Mouse (Mus musculus) c-Kit-positive CD71-negative TER-119-negative erythroid progenitor cells, embryonic 14.5 days (primary cell): ENCODE measurements around the gene Zfp865.
"Not testable (repeated sequence)": the region's sequence is repeated elsewhere in the genome, so short reads cannot be mapped to it uniquely, and the experiment has no call there.

ENCODE experiments used
- DNase-seq: peaks from one replicate; pipeline ENCODE4 v3.0.0-alpha.2; 2013; ENCODE audit warnings: low read depth

Zfp865 gene

GRCm38 (mm10) chr7:5020000-5020681 is at the start of gene Zfp865, which contains the start of gene Ccdc106:
TSS of gene Zfp865 (plus strand) at chr7:5020376.
TSS of gene Ccdc106 (plus strand) at chr7:5020553.
- peak; percentile 98 for DNase-seq

- DNase-seq: no peak
Measured at GRCm38 (mm10) chr7:4971068-4971467, 49.1 kb upstream of the Zfp865 start, which contains the start of gene Sbk3. TSS of gene Sbk3 (minus strand) at chr7:4971168.

GRCm38 (mm10) chr7:4971710-4972109 is 48.5 kb upstream of the Zfp865 start:
- no peak for DNase-seq

GRCm38 (mm10) chr7:4972321-4973047 is 47.7 kb upstream of the Zfp865 start:
- DNase-seq: no peak

- DNase-seq: no peak
Measured at GRCm38 (mm10) chr7:4975455-4975854, 44.7 kb upstream of the Zfp865 start.

GRCm38 (mm10) chr7:4976832-4977231 is 43.3 kb upstream of the Zfp865 start:
- no peak for DNase-seq

GRCm38 (mm10) chr7:4988250-4988649 is 31.9 kb upstream of the Zfp865 start:
- DNase-seq: no peak

- no peak for DNase-seq
Measured at GRCm38 (mm10) chr7:4993347-4993998, 26.7 kb upstream of the Zfp865 start.

GRCm38 (mm10) chr7:4993999-4994788 is 26.0 kb upstream of the Zfp865 start:
- no peak for DNase-seq

GRCm38 (mm10) chr7:4995268-4996002 is 24.7 kb upstream of the Zfp865 start:
- no peak for DNase-seq

GRCm38 (mm10) chr7:4996003-4996895 is 23.9 kb upstream of the Zfp865 start, which contains the start of gene Zfp579:
TSS of gene Zfp579 (minus strand) at chr7:4996158.
- DNase-seq: peak; percentile 56

GRCm38 (mm10) chr7:4996934-4997333 is 23.2 kb upstream of the Zfp865 start:
- no peak for DNase-seq

GRCm38 (mm10) chr7:4999876-5000275 is 20.3 kb upstream of the Zfp865 start:
- DNase-seq: no peak

- DNase-seq: not testable (repeated sequence)
Measured at GRCm38 (mm10) chr7:5002876-5003275, 17.3 kb upstream of the Zfp865 start.

- DNase-seq: no peak
Measured at GRCm38 (mm10) chr7:5008229-5008628, 11.9 kb upstream of the Zfp865 start.

- no peak for DNase-seq
Measured at GRCm38 (mm10) chr7:5012681-5013513, 7.3 kb upstream of the Zfp865 start.

GRCm38 (mm10) chr7:5014251-5015117 is 5.7 kb upstream of the Zfp865 start, which contains the start of the genes Zfp524 and Fiz1:
TSS of gene Zfp524 (plus strand) at chr7:5014415.
TSS of gene Fiz1 (minus strand) at chr7:5014697.
- DNase-seq: peak; percentile 98
